Mouse (Mus musculus): ENCODE data around the gene Rbm34. TPM values are rescaled to one million over a fixed set of nuclear protein-coding genes. Genes with fewer than 3 reads are reported as not detected.

Gene Rbm34
- total RNA-seq, 1 experiment from 2014 or later = 15.4 TPM

DNA sequence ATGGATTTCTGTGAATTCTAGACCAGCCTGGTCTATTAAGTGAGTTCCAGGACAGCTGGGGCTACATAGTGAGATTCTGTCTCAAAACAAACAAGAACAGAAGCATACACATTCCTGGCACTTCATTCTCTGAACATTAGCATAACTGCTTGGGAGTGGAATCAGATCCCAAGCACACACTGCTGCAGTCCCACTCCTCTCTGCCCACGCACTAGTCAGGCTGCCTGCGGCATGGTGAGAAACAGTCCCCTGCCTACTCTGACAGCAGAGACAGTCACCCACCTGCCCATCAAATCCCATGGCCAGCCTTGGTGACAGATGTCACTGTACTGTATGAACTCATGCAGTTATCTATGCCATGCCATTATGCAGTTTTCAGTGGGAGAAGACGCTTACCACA lies 9.4 kb downstream of the Rbm34 start:
- DNase-seq = no peak

GRCm38 (mm10) chr8:126951900-126952636 lies 18.8 kb downstream of the Rbm34 start:
- DNase-seq = no peak

GRCm38 (mm10) chr8:126949527-126949926 lies 21.3 kb downstream of the Rbm34 start:
- no peak for DNase-seq

DNA sequence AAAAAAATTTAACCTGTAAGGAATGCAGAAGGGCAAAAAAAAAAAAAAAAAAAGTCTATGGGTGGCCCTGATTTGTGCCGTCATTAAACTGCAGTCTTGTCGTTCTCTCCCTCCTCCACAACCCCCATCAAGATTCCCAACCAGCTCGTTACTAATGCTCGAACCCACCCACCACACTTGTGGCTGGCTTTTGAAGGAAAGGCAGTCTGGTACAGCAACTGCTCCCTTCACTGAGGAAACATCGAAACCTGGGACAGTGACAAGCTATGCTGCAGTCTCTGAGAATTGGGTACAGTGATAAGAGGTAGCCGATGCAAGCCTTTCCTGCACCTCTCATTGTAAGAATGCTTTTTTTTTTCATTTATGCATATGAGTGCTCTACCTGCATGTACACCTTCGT lies 24.4 kb downstream of the Rbm34 start:
- DNase-seq = no peak

- peak; percentile 99 for DNase-seq
Observed at GRCm38 (mm10) chr8:126945730-126946163, 25.1 kb downstream of the Rbm34 start, which contains the start of gene Tomm20. Tomm20 (minus strand) TSS chr8:126945844.

GRCm38 (mm10) chr8:126944781-126945691 lies 25.8 kb downstream of the Rbm34 start:
- DNase-seq = peak; percentile 30

DNA sequence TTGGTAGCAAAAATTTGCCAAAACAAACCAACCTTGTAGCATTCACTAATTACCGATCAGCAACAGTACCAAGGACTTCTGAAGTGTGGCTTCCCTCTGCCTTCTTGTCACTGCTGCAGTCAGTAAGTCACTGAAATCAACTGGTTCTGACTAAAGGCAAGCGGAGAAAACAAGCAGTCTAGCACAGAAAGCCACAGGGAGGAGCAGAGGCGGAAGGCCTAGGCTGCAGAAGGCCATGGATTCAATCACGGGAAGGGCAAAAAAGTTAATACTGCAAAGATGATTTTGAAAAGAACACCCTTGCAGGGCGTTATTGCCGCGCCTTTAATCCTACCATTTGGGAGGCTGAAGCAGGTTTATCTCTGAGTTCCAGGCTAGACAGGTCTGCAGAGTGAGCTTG lies 27.3 kb downstream of the Rbm34 start:
- DNase-seq = no peak

DNA sequence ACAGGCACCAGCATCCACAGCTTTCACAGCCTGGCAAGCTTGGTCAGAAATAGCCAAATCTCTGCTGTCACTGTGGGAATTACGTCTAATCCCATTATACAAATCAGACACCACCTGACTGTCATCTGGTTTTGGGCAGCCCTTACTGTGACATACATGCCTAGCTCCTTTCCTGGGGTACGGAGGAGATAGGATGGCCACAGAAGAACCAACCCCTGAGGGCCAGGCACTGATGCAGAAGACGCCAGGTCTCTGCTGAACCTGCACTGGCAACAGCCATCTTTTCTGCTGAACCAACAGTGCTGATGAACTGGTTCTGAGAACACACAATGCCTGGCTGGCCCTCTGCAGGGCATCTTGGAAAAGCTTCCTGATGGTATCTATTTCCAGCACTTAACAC lies 33.5 kb downstream of the Rbm34 start:
- DNase-seq = no peak

DNA sequence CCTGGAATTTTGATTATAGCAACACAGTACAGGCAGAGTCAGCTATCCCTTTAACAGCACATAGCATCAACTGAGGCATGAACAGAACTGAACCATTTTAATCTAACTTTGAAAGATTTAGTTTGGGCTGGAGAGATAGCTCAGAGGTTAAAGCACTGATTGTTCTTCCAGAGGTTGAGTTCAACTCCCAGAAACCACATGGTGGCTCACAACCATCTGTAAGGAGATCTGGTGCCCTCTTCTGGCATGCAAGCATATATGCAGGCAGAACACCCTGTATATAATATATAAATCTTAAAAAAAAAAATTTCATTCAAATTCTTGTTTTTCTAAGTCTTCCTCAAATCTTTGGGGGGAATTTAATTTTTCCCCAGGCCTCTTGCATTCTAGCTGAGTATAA lies 34.9 kb downstream of the Rbm34 start:
- DNase-seq = no peak

DNA sequence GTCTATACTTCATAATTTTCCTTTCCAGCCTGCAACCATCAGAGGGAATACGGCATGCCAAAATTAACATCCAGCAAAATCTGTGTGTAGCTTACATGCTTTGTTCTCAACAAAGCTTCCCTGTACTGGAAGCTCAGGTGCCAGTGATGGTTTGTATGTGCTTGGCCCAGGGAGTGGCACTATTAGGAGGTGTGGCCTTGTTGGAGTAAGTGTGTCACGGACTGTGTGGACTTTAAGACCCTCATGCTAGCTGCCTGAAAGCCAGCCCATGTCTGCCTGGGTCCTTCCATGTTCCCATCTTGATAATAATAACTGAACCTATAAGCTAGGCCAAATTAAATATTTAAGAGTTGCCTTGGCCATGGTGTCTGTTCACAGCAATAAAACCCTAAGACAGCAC lies 35.5 kb downstream of the Rbm34 start:
- no peak for DNase-seq

GRCm38 (mm10) chr8:126932656-126933055 lies 38.2 kb downstream of the Rbm34 start:
- DNase-seq = no peak

- no peak for DNase-seq
Observed at GRCm38 (mm10) chr8:126932249-126932648, 38.6 kb downstream of the Rbm34 start.

- DNase-seq = no peak
Observed at GRCm38 (mm10) chr8:126931720-126932119, 39.2 kb downstream of the Rbm34 start.

- DNase-seq = peak; percentile 20
Observed at GRCm38 (mm10) chr8:126929607-126930161, 41.2 kb downstream of the Rbm34 start.

GRCm38 (mm10) chr8:126928755-126929505 lies 41.9 kb downstream of the Rbm34 start:
- peak; percentile 47 for DNase-seq

GRCm38 (mm10) chr8:126928028-126928427 lies 42.8 kb downstream of the Rbm34 start:
- DNase-seq = no peak

DNA sequence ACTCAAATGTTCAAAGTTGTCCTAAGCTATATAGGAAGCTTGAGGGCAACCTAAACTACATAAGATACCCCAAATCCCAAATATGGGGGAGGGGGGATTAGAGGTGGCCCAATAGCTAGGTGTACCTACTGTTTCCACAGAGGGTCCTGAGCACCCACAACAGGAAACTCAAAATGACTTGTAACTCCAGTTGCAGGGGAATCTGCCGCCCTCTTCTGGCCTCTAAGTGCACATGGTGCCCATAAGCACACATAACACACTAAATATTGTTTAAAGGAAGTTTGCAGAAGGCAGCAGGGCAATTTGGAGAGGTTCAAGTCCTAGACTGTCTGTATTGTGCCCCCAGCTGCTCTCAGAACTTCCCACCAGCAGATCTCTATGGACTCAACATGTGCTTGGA lies 43.8 kb downstream of the Rbm34 start:
- no peak for DNase-seq

GRCm38 (mm10) chr8:126922981-126923380 lies 47.9 kb downstream of the Rbm34 start:
- DNase-seq = no peak

- no peak for DNase-seq
Observed at GRCm38 (mm10) chr8:126921432-126921831, 49.4 kb downstream of the Rbm34 start.

DNA sequence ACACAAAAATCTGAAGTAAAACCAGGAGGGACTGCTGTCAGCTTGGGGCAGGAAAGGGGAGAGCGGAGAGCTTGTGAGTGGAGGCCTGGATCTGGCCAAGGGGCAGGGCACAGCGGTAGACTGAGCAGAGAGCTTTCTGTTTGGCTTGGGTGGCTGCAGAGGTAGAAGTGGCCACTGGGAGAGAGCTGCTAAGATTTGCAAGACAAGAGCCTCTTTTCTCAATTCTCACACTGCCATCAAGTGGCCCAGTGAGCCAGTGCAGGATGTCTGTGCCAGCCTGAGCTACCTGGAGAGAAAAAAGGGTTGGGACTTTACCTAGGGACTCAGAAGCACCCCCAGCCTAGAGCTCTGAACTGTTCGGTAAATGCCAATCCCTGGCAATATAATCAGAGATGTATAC lies 50.0 kb downstream of the Rbm34 start:
- DNase-seq = peak; percentile 67

DNA sequence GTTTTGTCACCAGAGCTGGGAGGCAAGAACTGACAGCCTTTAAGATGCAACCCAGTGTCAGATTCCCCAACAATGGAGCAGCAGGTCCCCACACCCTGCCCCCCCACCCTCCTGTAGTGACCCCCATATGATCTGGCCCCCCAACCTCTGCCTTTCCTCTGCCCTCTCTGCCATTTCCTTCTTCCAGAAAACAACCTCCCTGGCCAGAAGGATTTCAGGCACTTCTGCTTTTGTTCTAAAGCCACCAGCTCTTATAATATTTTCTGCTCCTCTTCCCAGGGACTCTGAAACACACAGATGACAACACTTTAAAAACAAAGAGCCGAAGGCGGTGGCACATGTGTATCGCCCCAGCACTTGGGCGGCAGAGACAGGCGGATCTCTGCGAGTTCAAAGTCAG lies 50.5 kb downstream of the Rbm34 start:
- no peak for DNase-seq

GRCm38 (mm10) chr8:126919703-126920102 lies 51.2 kb downstream of the Rbm34 start:
- DNase-seq = no peak

Data from adrenal gland, postnatal 25 days (tissue).